Mouse (Mus musculus): Measurements from ENCODE around the gene Dynlt1c. TPM values are rescaled to one million over a fixed set of nuclear protein-coding genes. Genes with fewer than 3 reads are reported as not detected.
"Not testable (repeated sequence)": the region's sequence is repeated elsewhere in the genome, so short reads cannot be mapped to it uniquely, and the experiment has no call there.

The Dynlt1c gene
- polyA plus RNA-seq (2016; fragmentation: Nextera tagmentation; extraction: Ambion mirVana): 33.4 and 41.4 TPM in 2 replicates

GRCm38 (mm10) chr17:6601204-6601911 lies at the start of gene Dynlt1c:
TSS of gene Dynlt1c (plus strand) at chr17:6601671.
- H3K36me3 ChIP-seq (replicated peaks); H3K4me1 ChIP-seq; H3K27me3 ChIP-seq (ENCODE audit: poor library complexity, severe bottlenecking); H3K9me3 ChIP-seq: not testable (repeated sequence)
- peak within 1 kb of the TSS; percentile 74; the same call in 1 of the 2 replicates for H3K27ac ChIP-seq
- H3K4me3 ChIP-seq: peak within 1 kb of the TSS; percentile 45
- DNase-seq (ENCODE audit: extremely low spot score, low spot score): peak; percentile 78
- WGBS: 16% methylated on average over 32 of the region's 40 CpGs

- not testable (repeated sequence) for H3K4me3 ChIP-seq; H3K9me3 ChIP-seq; DNase-seq (ENCODE audit: extremely low spot score, low spot score); H3K27ac ChIP-seq; H3K4me1 ChIP-seq; H3K36me3 ChIP-seq (replicated peaks); H3K27me3 ChIP-seq (ENCODE audit: poor library complexity, severe bottlenecking)
- WGBS: no CpG with 5 or more reads among the region's 4 CpGs
Observed at GRCm38 (mm10) chr17:6553798-6554197, 47.7 kb upstream of the Dynlt1c start.

DNA sequence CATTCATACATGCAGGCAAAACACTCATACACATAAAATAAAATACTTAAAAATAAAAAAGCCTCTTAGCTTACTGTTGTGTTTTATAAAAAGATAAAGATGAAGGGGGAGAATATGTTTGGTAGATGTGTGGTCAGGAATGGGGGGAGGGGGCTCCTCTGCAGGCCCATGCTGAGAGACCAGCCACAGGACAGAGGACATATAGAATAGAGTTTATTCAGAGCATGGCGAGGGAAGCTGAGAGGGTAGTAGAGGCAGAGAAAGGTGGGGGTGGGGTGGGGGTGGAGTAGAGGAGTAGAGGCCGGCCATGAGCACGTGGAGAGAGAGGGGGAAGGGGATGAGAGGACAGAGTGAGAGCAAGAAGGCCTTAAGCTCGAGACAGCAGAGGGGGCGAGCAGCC lies 47.2 kb upstream of the Dynlt1c start:
- DNase-seq (ENCODE audit: extremely low spot score, low spot score); H3K9me3 ChIP-seq; H3K27me3 ChIP-seq (ENCODE audit: poor library complexity, severe bottlenecking); H3K4me3 ChIP-seq; H3K4me1 ChIP-seq; H3K36me3 ChIP-seq (replicated peaks); H3K27ac ChIP-seq: not testable (repeated sequence)
- no CpG with 5 or more reads among the region's 5 CpGs for WGBS

DNA sequence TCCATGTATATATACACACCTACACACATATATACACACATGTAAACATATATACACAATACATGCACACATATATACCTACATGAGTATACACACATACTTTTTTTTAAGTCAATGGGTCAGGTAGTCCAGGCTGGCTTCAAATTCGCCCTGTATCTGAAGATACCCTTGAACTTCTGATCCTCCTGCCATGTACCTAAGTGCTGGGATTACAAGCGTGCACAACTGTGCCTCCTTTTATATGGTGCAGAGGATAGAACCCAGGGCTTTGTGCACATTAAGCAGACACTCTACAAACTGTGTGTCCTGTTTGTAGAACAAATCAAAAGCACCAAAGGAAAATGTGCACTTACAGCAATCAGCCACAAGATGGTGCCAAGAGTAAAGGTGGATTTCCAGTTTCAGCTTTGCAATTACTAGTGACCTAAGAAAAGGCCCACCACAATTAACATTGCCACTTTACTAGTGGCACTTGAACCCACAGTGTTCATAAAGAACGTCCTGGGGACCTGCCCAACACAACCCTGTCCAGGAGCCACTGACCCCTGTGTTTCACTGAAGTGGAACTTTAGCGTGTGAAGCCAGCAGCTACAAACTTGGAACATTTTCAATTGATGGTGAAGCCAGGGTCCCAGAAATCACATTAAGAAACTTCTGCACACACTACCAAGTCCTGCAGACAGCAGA lies 41.9 kb upstream of the Dynlt1c start:
- not testable (repeated sequence) for DNase-seq (ENCODE audit: extremely low spot score, low spot score); H3K9me3 ChIP-seq; H3K27ac ChIP-seq; H3K4me1 ChIP-seq; H3K27me3 ChIP-seq (ENCODE audit: poor library complexity, severe bottlenecking); H3K4me3 ChIP-seq; H3K36me3 ChIP-seq (replicated peaks)
- WGBS: no CpG with 5 or more reads among the region's 4 CpGs

- DNase-seq (ENCODE audit: extremely low spot score, low spot score); H3K36me3 ChIP-seq (replicated peaks); H3K4me3 ChIP-seq; H3K9me3 ChIP-seq; H3K27me3 ChIP-seq (ENCODE audit: poor library complexity, severe bottlenecking); H3K4me1 ChIP-seq; H3K27ac ChIP-seq: not testable (repeated sequence)
- WGBS: 91% methylated on average over 3 of the region's 3 CpGs
Observed at GRCm38 (mm10) chr17:6564866-6565265, 36.6 kb upstream of the Dynlt1c start.

DNA sequence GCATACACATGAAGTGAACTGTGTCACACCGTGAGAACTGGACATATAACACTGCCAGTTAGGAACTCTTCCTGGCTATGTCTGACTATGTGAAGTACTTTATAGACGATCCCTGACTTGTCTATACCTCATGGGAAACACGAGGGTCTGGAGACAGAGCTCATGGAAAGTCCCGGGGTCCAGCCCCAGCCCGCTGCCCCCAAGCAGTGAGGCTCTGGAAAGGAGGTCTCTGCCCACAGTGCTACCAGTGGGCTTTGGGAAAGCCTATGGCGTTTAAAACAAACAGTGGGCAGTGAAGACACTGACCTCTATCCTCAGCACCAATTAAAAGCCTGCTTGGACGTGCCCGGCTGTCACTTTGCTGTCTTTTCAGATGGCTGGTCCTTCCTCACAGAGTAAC lies 33.6 kb upstream of the Dynlt1c start:
- WGBS: 82% methylated on average over 6 of the region's 8 CpGs
- H3K36me3 ChIP-seq (replicated peaks); DNase-seq (ENCODE audit: extremely low spot score, low spot score); H3K9me3 ChIP-seq; H3K4me1 ChIP-seq; H3K27me3 ChIP-seq (ENCODE audit: poor library complexity, severe bottlenecking); H3K4me3 ChIP-seq; H3K27ac ChIP-seq: not testable (repeated sequence)

- not testable (repeated sequence) for H3K9me3 ChIP-seq; H3K4me1 ChIP-seq; H3K27ac ChIP-seq; H3K36me3 ChIP-seq (replicated peaks); H3K27me3 ChIP-seq (ENCODE audit: poor library complexity, severe bottlenecking); DNase-seq (ENCODE audit: extremely low spot score, low spot score); H3K4me3 ChIP-seq
- 97% methylated on average over 11 of the region's 11 CpGs for WGBS
Observed at GRCm38 (mm10) chr17:6571296-6571695, 30.2 kb upstream of the Dynlt1c start.

DNA sequence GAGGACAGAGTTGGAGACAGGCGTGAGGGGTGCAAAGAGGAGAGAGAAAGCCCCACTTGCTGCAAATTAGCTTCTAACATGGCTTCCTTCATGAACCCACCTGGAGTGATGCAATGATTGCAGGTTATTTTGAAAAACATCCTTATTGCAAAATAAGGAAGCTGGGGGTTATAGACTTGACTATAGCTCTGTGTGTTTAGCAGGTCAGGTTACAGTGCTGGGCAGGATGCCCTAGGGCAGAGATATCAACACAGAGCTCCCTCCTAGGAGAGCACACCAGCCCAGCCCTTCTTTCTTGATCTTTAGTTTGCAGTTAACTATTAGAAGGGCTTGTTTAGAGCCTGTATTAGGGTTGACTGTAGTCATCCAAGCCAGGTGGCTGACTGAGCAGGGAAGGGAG lies 29.3 kb upstream of the Dynlt1c start:
- H3K4me3 ChIP-seq; H3K9me3 ChIP-seq; H3K27me3 ChIP-seq (ENCODE audit: poor library complexity, severe bottlenecking); H3K4me1 ChIP-seq; H3K27ac ChIP-seq; DNase-seq (ENCODE audit: extremely low spot score, low spot score); H3K36me3 ChIP-seq (replicated peaks): not testable (repeated sequence)
- no CpG with 5 or more reads among the region's 1 CpGs for WGBS

GRCm38 (mm10) chr17:6575376-6575775 lies 26.1 kb upstream of the Dynlt1c start:
- not testable (repeated sequence) for H3K4me1 ChIP-seq; H3K9me3 ChIP-seq; H3K4me3 ChIP-seq; H3K27me3 ChIP-seq (ENCODE audit: poor library complexity, severe bottlenecking); H3K36me3 ChIP-seq (replicated peaks); DNase-seq (ENCODE audit: extremely low spot score, low spot score); H3K27ac ChIP-seq
- WGBS: 94% methylated on average over 8 of the region's 8 CpGs

DNA sequence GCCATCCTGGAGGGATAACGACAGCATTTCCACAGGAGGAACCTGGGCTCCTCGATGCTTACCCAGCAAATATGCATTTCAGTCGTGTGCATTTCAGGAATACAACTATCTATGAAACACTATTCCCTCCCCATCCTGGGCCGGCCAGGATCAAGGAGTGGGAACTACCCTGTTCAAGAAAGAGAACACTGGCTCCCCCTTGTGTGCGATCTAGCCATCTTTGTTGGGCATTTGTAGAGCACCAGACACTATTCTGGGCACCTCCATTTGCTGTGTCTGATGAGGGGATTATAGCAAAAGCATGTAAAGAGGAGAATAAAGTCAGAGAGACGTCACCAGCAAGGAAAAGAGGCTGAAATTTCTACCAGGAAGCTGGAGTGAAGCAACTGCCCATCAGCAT lies 12.8 kb upstream of the Dynlt1c start:
- H3K27ac ChIP-seq; H3K4me1 ChIP-seq; H3K9me3 ChIP-seq; H3K36me3 ChIP-seq (replicated peaks); H3K4me3 ChIP-seq; DNase-seq (ENCODE audit: extremely low spot score, low spot score): not testable (repeated sequence)
- H3K27me3 ChIP-seq (ENCODE audit: poor library complexity, severe bottlenecking): peaks cover 12% of the 10 kb centered on the region
- no CpG with 5 or more reads among the region's 6 CpGs for WGBS

GRCm38 (mm10) chr17:6592109-6592508 lies 9.4 kb upstream of the Dynlt1c start:
- H3K4me3 ChIP-seq; H3K4me1 ChIP-seq; DNase-seq (ENCODE audit: extremely low spot score, low spot score); H3K36me3 ChIP-seq (replicated peaks); H3K9me3 ChIP-seq; H3K27ac ChIP-seq; H3K27me3 ChIP-seq (ENCODE audit: poor library complexity, severe bottlenecking): not testable (repeated sequence)
- 91% methylated on average over 2 of the region's 3 CpGs for WGBS

DNA sequence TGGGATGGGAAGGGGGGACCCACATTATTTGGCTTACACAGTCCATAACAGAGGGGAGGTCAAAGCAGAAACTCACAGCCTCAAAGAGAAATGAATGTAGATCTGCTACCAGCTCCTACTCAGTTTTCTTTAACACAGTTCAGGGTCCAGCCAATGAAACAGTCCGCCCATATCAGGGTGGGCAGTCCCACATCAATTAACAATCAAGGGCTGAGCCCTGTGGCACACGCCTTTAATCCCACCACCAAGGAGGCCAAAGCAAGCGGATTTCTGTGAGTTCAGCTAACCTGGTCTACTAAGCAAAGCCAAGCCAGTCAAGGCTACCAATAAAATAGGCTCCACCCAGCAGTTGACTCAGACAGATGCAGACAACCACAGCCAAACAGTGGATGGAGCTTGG lies 7.6 kb upstream of the Dynlt1c start:
- H3K27ac ChIP-seq, H3K9me3 ChIP-seq: not testable (repeated sequence)
- 69% methylated on average over 3 of the region's 3 CpGs for WGBS

GRCm38 (mm10) chr17:6595776-6596497 lies 5.5 kb upstream of the Dynlt1c start:
- not testable (repeated sequence) for H3K36me3 ChIP-seq (replicated peaks); H3K27ac ChIP-seq; DNase-seq (ENCODE audit: extremely low spot score, low spot score); H3K4me3 ChIP-seq; H3K27me3 ChIP-seq (ENCODE audit: poor library complexity, severe bottlenecking); H3K4me1 ChIP-seq; H3K9me3 ChIP-seq
- 54% methylated on average over 11 of the region's 15 CpGs for WGBS

More for the DNA sequence above, 7.6 kb upstream of the Dynlt1c start:
- DNase-seq (ENCODE audit: extremely low spot score, low spot score); H3K4me1 ChIP-seq; H3K36me3 ChIP-seq (replicated peaks); H3K4me3 ChIP-seq; H3K27me3 ChIP-seq (ENCODE audit: poor library complexity, severe bottlenecking): not testable (repeated sequence)

Data from forebrain, embryonic 10.5 days (tissue).